Mouse (Mus musculus) layer of hippocampus, postnatal 14 days (tissue): ENCODE data around the gene Vwa1. TPM values are rescaled to one million over a fixed set of nuclear protein-coding genes. Genes with fewer than 3 reads are reported as not detected.
"Not testable (repeated sequence)": the region's sequence is repeated elsewhere in the genome, so short reads cannot be mapped to it uniquely, and the experiment has no call there.

ENCODE experiments used
- DNase-seq, 2 experiments: peaks; one replicate each; pipeline ENCODE4 v3.0.0; 2021 to 2022; ENCODE audit warnings: low spot score in 2 of 2, mixed read lengths in 1 of 2
- long read RNA-seq, 2 experiments: library from polyadenylated mRNA; stranded (forward); transcript quantifications; one replicate each; pipeline ENCODE4 v2.0.0; 2021
- total RNA-seq, 2 experiments: library from RNA; stranded (reverse); gene quantifications; 2 replicates each; pipeline ENCODE4 v1.2.3; 2021

Gene Vwa1
- 10 to 100 TPM; 13.5 to 16.8 TPM for total RNA-seq
- long read RNA-seq, experiment 1, transcript Vwa1-201 (4 exons, 3,623 nt) = major isoform, 33 of 40 reads
- long read RNA-seq, experiment 1, partial matches to known transcripts = 2 of 40 reads
- long read RNA-seq, experiment 1, other reads (novel, unspliced or antisense) = 5 of 40 reads
- long read RNA-seq, experiment 2, transcript Vwa1-201 (4 exons, 3,623 nt) = major isoform, 53 of 59 reads
- long read RNA-seq, experiment 2, partial matches to known transcripts = 3 of 59 reads
- long read RNA-seq, experiment 2, other reads (novel, unspliced or antisense) = 3 of 59 reads

DNA sequence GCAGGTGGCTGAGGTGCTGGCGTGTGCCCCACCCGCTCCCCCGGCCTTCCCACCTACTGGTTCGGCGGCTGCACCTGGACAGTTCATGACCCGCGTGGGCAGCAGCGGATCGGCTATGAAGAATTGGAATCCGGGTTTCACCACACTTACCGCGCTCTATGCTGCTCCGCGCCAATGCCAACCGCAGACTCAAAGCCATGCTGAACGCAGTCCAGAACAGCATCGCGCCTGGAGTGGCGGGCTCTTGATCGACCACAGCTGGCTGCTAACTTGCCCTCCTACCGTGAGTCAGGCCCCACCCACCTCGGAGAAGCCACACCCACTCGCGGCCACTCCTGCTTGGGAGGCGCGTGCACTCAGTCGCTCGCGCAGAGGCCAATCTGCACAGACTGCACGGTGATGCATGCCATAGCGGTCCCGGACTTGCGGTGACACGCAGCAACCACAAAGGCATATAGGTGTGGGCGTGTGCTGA, at the start of gene Vwa1:
Gene Vwa1, minus strand, starts transcription at position 419 of the 475 bp plus-strand sequence.
- DNase-seq = peak; percentile 72 to 80

DNA sequence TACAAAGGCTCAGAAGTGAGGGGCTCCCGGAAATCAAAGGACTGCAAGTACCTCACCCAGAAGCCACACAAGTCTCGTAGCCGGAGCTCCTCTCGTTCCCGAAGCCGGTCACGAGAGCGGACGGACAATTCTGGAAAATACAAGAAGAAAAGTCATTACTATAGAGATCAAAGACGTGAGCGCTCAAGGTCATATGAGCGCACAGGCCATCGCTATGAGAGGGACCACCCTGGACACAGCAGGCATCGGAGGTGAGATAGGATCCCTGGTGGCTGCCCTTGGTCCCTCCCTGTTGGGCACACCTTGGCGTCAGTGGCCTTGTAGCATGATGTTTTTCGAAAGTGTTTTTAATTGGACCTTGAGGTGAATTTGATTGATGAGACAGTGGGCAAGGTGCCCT, 48.9 kb upstream of the Vwa1 start:
- DNase-seq = no peak

DNA sequence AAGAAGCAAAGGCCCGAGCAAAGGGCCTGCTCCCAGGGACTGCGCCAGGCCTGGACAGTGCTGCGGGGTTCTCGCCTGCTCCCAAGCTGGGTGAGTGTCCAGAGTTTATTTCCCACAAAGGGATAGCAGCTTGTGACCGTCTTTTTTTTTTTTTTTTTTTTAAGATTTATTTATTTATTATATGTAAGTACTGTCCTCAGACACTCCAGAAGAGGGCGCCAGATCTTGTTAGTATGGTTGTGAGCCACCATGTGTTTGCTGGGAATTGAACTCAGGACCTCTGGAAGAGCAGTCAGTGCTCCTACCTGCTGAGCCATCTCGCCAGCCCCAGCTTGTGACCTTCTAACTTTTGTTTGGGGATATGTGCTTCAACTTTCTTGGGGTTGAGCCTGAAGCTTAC, 46.5 kb upstream of the Vwa1 start:
- DNase-seq = no peak

DNA sequence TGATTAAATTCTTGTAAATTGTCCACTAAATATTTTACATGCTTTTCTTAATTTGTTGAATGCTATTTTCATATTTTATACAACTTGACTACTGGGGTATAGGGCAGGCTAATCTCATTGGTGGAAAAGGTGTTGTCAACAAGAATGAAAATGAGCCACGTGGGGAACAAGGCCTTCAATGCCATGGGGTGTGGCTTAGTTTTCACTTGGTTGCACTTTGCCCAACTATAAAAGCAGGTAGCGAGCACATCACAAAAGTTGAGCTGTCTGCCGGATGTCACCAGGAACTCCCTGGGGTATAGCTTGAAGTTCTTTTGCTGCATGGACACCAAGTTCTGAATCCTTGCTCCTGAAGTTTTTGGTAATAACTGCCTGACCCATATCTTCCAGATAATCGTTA, 43.0 kb upstream of the Vwa1 start:
- no peak for DNase-seq

DNA sequence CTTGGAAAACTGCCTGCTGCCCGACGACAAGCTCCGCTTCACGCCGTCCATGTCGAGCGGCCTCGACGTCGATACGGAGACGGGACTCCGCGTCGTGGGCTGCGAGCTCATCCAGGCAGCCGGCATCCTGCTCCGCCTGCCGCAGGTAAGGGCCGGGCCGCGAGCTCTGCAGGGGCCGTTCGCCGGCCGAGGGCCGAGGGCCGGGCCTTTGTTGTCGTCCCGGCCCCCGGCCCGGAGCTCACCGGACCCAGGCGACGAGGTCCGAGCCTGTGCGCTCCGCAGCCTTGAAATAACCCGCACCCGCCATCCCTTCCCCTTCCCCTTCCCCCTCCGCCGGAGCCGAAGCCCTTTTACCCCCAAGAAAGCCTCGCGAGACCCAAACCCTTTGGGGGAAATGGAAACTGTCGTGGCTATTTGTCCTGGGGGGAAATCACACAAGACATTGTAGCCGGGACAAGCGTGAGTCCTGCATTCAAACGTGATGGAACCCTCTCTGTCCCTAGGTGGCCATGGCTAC, 38.2 kb upstream of the Vwa1 start:
- DNase-seq = peak in 1 of 2 experiments; percentile 26

DNA sequence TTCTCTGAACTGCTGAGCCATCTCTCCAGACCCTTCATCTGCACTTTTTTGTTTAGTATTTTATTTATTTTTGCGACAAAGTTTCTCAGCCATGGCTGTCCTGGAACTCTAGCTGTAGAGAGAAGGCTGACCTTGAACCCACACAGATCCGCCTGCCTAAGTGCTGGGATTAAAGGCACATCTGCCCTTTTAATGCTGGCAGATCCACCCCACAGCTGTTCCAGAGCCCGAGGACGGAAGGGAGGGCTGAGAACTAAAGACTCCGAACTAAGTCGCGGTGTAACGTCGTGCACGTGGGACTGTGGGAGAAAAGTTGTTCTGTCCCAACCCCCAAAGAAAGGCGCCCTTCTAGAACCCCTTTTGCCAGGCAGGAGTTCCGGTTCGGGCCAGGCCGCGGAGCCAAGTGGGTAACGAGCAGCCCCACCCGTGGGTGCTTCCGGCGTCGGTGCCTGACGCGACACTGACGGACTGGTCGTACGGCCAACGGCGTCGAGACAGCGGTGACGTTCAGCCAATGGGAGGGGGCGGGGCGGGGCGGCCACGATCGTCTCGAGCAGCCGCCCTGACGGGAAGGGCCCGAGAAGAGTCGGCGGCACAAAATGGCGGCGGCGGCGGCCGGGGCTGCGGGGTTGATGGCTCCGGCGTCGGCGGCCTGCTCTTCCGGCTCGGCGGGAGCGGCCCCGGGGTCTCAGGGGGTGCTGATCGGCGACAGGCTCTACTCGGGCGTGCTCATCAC, 37.6 kb upstream of the Vwa1 start, which contains the start of gene Ccnl2:
Gene Ccnl2, plus strand, starts transcription at position 561 of the 736 bp plus-strand sequence.
- DNase-seq = peak; percentile 90 to 94

DNA sequence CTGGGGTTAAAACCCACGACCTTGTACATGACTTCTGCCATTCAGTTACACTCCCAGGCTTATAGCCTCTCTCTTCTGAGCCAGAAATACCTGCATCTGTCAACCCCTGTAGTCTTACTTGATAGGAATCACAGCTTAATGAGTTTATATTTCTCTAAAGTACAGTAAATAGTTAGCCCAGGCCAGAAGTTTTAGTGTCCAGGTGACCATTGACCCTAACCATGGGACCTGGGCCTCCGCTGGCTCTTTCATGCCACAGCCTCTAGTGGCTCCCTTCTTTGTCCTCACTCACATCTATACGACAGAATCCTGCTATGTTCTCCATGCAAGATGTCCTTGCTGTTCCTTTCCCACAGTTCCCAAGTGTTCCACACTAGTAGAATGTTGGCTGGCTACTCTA, 33.3 kb upstream of the Vwa1 start:
- no peak for DNase-seq

DNA sequence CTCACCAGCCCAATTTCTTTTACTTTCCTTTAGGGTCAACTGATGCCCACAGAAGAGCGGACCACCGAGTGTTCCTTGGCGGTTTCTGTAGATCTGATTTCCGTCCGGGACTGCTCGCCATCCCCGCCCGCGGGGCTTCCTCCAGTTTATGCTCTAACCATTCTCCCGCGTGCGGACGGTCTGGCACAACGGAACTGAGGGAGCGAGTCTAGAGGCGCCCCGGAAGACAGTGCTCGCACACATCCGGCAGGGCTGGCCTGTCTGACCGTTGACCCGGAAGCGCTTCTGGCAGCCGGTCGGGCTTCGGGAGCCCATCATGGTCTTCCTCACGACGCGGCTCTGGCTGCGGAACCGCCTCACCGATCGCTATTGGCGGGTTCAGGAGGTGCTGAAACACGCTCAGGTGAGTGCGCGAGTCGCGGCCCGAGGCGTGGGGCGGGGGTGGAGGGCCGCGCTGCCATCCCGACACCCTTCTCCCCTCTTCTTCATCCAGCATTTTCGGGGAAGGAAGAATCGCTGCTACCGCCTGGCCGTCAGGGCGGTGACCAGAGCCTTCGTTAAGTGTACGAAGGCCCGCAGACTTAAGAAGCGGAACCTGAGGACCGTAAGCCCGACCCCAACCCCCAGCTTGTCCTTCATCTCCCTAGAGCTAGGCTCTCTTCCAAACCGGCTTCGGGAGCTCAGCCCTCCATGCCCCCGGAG, 29.0 kb upstream of the Vwa1 start:
- DNase-seq = peak; percentile 96 to 98

DNA sequence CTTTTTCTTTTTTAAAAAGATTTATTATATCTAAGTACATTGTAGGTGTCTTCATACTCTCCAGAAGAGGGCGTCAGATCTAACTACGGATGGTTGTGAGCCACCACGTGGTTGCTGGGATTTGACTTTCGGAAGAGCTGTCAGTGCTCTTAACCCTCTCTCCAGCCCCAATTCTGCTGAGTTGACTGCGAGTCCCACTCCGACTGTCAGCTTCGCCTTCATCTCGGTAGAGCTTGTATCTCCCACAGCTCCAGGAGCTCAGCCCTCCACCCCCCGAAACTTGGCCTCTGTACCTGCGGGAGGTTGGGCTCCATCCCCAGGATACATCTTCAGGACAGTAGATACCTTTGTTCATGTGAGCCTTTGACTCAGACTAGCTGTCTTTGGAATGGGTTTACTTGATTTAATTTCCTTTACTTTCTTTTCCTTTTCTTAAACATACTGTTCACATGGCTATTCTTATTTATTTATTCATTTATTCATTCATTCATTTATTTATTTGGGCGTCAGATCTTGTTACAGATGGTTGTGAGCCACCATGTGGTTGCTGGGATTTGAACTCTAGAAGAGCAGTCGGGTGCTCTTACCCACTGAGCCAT, 28.3 kb upstream of the Vwa1 start, which contains the start of gene Mrpl20:
Gene Mrpl20, plus strand, starts transcription at position 138 of the 599 bp plus-strand sequence.
- no peak for DNase-seq

DNA sequence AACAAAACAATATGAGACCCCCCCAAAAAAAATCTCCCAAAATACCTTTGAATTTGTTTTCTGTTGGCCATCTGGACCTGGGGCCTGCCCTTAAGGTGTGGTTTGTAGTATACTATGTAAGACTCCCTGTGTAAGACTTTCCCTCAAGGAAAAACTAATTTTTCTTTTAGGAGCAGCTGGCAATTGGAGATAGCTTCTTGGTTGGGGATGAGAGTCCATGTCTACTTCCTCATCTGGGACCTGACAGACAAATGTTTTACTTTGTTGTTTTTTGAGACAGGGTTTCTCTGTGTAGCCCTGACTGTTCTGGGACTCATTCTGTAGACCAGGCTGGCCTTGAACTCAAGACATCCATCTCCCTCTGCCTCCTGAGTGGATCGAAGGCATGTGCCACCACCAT, 27.6 kb upstream of the Vwa1 start:
- no peak for DNase-seq

DNA sequence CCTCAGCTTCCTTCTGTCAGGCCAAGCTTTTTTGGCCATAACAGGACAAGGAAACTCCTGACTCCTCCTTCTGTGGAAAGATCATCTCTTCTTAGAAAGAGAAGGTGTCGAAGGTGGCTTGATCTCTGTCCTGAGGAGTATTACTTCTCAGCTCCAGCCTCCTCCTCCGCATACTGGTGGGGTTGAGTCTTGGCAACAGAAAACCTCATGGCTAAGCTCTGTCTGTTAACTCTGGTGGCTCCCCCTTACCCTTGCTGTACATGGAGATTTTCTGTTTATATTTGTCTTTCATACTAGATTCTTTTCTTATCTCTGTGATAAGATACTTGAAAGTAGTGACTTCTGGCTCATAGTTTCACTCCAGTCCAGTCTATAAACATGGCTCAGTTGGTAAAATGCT, 19.2 kb upstream of the Vwa1 start:
- no peak for DNase-seq

DNA sequence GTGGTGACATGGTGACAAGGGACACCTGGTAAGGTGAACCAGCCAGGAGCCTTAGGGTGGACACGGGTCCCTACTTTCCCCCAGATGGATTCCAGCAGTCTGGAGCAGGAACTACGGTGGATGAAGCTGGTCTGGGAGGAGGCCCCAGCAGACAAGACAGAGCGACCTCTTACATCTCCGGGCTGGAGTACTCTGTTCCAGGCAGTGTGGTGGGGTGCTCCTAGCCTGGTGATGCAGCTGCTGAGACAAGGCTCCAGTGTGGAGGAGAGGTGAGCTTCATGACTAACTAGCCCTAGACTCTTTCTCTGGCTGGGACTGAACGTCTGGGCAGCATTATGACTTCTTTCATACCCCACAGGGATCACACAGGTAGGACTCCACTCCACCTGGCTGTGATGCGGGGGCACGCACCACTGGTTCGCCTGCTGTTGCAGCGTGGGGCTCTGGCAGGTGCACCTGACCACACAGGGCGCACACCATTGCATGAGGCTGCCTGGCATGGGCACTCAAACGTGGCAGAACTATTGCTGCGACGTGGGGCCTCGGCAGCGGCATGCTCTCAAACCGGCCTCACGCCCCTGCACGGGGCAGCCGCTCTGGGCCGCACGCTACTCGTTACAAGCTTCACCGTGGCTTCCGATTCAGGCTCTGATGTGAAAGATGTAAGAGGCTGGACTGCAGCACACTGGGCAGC, 16.9 kb upstream of the Vwa1 start:
- no peak for DNase-seq

DNA sequence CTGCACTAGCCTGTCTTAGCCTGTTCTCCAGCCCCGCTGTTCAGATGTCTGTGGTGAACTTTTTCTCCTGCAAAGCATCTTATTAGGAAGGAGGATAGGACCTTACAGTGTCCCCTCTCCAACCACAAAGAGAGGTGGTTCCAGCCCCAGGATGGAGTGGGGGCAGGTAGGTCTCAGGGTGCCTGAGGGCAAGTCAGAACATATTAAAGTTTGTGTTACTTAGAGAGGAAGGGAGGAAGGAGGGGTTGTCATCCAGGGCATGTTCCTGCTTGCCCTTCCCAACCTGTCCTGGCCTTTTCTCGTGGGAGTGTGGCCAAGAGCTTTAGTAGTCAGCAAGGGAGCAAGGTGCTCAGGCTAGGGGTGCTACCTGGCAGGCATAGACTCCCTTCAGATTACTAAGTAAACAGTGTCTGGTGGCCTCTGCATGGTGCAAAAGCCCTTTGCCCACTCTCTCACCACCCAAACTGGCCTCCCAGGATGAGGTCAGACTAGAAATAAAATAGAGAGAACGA, 16.2 kb upstream of the Vwa1 start:
- no peak for DNase-seq

DNA sequence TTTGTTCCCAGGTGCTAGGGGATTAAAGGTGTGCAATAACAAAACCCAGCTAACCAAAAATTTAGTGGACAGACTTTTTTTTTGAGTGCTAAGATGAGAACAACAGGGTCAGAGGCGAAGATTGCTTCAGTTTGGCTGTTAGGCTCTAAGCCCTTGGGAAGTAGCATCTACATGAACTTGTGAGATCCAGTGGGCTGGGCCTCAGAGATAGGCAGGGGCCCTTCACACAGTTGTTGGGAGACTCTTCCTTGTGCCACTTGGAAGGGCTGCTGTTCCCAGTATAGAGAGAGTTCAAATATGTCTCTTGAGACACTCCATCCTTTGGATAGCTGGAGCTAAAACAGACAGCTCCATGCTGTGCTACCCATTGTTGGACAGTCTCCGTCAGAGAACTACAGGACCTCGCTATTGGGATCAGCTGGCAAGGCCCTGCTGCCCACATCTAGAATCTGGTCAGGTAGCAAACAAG, 15.6 kb upstream of the Vwa1 start, which contains the start of gene Ankrd65:
Gene Ankrd65, plus strand, starts transcription at position 419 of the 469 bp plus-strand sequence.
- no peak for DNase-seq

DNA sequence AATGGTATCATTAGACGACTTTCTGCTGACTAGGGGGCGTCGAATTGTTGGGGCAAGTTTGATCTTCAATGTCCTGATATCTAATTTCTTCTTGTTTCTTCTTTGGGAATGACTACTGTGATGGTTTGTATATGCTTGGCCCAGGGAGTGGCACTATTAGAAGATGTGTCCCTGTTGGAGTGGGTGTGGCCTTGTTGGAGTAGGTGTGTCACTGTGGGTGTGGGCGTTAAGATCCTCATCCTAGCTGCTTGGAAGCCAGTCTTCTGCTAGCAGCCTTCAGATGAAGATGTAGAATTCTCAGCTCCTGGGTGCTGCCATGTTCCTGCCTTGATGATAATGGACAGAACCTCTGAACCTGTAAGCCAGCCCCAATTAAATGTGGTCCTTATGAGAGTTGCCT, 14.3 kb upstream of the Vwa1 start:
- not testable (repeated sequence) for DNase-seq

DNA sequence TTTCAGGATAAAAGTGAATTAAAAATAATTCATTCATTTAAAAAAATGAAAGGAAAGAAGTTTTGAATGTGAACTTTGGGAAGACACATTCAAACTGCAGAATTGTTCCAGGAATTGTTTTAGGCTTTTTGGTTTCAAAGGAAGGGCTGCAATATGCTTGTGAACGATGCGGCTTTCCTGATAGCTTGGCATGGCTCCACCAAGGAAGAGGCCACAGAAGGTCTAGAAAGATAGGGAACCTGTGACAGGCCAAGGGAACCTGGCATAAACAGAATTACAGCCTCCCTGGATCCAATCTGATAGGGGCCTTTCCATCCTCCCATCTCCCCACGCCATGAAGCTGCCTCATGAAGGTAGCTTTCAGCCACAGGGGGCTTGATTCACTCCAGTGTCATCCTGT, 13.8 kb upstream of the Vwa1 start:
- DNase-seq = no peak

DNA sequence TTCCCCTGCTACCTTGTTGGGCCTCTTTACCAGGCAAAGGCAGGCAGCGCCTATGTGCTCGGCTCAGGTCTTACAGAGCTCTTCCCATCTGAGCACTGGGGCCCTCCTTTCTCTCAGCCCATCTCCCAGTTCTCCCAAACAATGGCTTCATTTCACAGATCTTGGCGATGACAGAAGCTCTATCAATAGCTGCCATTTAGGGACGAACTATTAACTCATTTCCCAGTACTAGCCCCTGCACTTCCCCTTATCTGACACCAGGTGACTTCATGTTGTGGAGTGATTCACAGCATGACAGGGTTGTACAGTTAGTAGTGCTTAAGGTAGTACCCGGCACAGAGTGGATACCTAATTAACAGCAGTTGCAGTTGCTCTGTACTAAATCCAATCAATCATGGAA, 11.3 kb upstream of the Vwa1 start, which contains the start of gene Tmem88b:
Gene Tmem88b, minus strand, starts transcription at position 56 of the 400 bp plus-strand sequence.
- no peak for DNase-seq

DNA sequence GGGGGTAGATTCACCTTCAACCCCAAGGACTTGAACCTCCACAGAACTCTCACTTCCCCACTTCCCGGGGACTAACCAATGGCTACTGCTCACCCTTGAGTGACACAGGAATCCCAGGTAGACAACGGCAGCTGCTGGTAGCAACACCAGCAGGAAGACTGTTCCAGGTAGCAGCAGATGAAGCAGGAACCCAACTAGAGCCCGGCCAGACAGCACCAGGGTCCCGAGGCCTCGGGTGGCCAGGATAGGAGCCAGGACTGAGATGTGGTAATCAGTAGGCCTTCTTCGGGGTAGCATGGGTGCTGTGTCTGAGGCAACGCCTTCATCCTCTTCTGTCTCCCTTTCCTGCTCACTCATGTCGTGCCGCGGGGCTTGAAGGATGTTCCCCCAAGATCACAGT, 10.7 kb upstream of the Vwa1 start:
- no peak for DNase-seq

DNA sequence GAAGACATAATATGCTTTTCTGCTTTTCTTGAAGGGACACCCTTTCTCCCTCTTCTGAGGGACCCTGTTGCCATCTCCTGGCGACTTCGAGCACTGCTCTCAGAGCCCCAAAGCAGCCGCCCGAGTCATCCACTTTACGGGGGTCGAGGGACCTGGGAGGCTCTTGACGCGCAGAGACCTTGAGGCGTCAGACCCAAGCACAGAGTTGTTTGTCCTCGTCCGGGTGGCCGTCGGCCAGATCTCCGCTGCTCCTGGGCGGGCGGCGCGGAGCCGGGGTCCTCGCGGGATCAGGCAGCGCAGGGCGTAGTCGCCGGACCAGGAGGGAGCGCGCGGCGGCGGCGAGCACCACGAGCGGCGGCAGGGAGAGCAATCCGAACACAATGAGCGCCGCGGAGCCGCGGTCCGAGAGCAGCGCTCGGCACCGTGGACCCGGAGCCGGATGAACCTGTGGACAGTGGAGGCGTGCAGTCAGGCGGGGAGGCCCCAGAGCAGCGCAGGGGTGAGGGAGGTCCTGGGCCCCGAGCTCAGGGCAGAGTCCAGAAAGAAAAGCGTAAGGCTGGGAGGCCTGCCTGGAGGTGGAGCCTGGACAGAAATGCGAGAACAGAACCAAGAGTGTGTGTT, 9.7 kb upstream of the Vwa1 start:
- DNase-seq = peak; percentile 80 to 83
